Mouse (Mus musculus) forebrain, embryonic 13.5 days (tissue): ENCODE results near the gene Phactr1. TPM values are rescaled to one million over a fixed set of nuclear protein-coding genes. Genes with fewer than 3 reads are reported as not detected.
A peak's percentile ranks its signal among the peaks of the same experiment; 100 is the strongest.

ENCODE experiments used
- ATAC-seq: fragments of 200-750 bp; cut with Nextera tagmentation; 2 replicates; pipeline ENCODE4 v1.8.0; 2017
- H3K27ac ChIP-seq: fragments of 300-500 bp; sonication (generic); 2 replicates; pipeline ENCODE4 v1.5.1; 2015; ENCODE audit warnings: inconsistent platforms, mild to moderate bottlenecking, moderate library complexity
- H3K27me3 ChIP-seq: fragments of 300-500 bp; sonication (generic); 2 replicates; pipeline ENCODE4 v1.6.1; 2015; ENCODE audit warnings: mild to moderate bottlenecking, inconsistent platforms
- H3K36me3 ChIP-seq: fragments of 300-500 bp; sonication (generic); 2 replicates; pipeline ENCODE4 v1.6.1; 2015; ENCODE audit warnings: mild to moderate bottlenecking, inconsistent platforms; ENCODE audit not compliant: poor library complexity, severe bottlenecking
- H3K4me1 ChIP-seq: fragments of 300-500 bp; sonication (generic); 2 replicates; pipeline ENCODE4 v1.6.1; 2015; ENCODE audit warnings: inconsistent platforms
- H3K4me2 ChIP-seq: fragments of 300-500 bp; sonication (generic); 2 replicates; pipeline ENCODE4 v1.6.1; 2015; ENCODE audit warnings: inconsistent platforms, mild to moderate bottlenecking, moderate library complexity
- H3K4me3 ChIP-seq: fragments of 300-500 bp; sonication (generic); 2 replicates; pipeline ENCODE4 v1.5.1; 2015; ENCODE audit warnings: mild to moderate bottlenecking, inconsistent platforms
- H3K9ac ChIP-seq: fragments of 300-500 bp; sonication (generic); 2 replicates; pipeline ENCODE4 v1.6.1; 2015; ENCODE audit warnings: mild to moderate bottlenecking, inconsistent platforms
- H3K9me3 ChIP-seq: fragments of 300-500 bp; sonication (generic); replicated peaks from 2 replicates; pipeline ENCODE4 v1.6.1; 2016; ENCODE audit warnings: inconsistent platforms
- WGBS: fragments of 180-500 bp; shearing (Covaris S2); methylation state at CpG from one replicate; pipeline ENCODE4 v1.1.7; 2015; 5-methylcytosine and 5-hydroxymethylcytosine counted together
- polyA plus RNA-seq: library from polyadenylated mRNA; unstranded; fragments of >200 nt; fragmentation: Nextera tagmentation; extraction: Ambion mirVana; gene quantifications from 2 replicates; pipeline ENCODE4 v1.2.1, GENCODE M21; 2015

The Phactr1 gene
- polyA plus RNA-seq, 1 experiment from 2014 or later: 34.4 TPM

- Histone ChIP-seq H3K27me3 (no peaks in the 10 kb centered on the region), H3K9ac (no peak overlapping the region)
These were observed 382.9 kb downstream of the Phactr1 start for GRCm38 (mm10) chr13:43063355-43063754.

GRCm38 (mm10) chr13:43068716-43069265, 388.4 kb downstream of the Phactr1 start:
- H3K9me3 ChIP-seq: no peaks in the 10 kb centered on the region
- peaks cover 11% of the 10 kb centered on the region for H3K4me1 ChIP-seq
- no peak for ATAC-seq
- no peak overlapping the region for H3K4me2 ChIP-seq
- 89% methylated on average over 8 of the region's 8 CpGs for WGBS
- H3K4me3 ChIP-seq: no peak overlapping the region
- H3K27me3 ChIP-seq: no peaks in the 10 kb centered on the region
- H3K36me3 ChIP-seq: no peaks in the 10 kb centered on the region
- H3K9ac ChIP-seq: no peak overlapping the region
- no peak overlapping the region for H3K27ac ChIP-seq

More at GRCm38 (mm10) chr13:43063355-43063754, 382.9 kb downstream of the Phactr1 start:
- ATAC-seq: no peak
- H3K4me1 ChIP-seq: no peaks in the 10 kb centered on the region
- H3K4me2 ChIP-seq: no peak overlapping the region
- H3K27ac ChIP-seq: no peak overlapping the region
- H3K4me3 ChIP-seq: no peak overlapping the region
- H3K36me3 ChIP-seq: 0 out of 2 replicates have a peak, but pooled peaks cover under 1% of the 10 kb centered on the region
- no peaks in the 10 kb centered on the region for H3K9me3 ChIP-seq
- 48% methylated on average over 4 of the region's 4 CpGs for WGBS

GRCm38 (mm10) chr13:43070496-43070895, 390.1 kb downstream of the Phactr1 start:
- Histone ChIP-seq H3K4me2 (no peak overlapping the region), H3K36me3 (no peaks in the 10 kb centered on the region), H3K27me3 (no peaks in the 10 kb centered on the region), H3K4me3 (no peak overlapping the region), H3K27ac (no peak overlapping the region), H3K4me1 (peaks cover 11% of the 10 kb centered on the region), H3K9ac (no peak overlapping the region), H3K9me3 (no peaks in the 10 kb centered on the region)
- no peak for ATAC-seq
- 84% methylated on average over 4 of the region's 4 CpGs for WGBS

GRCm38 (mm10) chr13:43070971-43071370, 390.5 kb downstream of the Phactr1 start:
- Histone ChIP-seq H3K36me3 (no peaks in the 10 kb centered on the region), H3K4me1 (peaks cover 11% of the 10 kb centered on the region), H3K4me3 (no peak overlapping the region), H3K9ac (no peak overlapping the region), H3K27ac (no peak overlapping the region), H3K4me2 (no peak overlapping the region), H3K27me3 (no peaks in the 10 kb centered on the region), H3K9me3 (no peaks in the 10 kb centered on the region)
- 55% methylated on average over 2 of the region's 2 CpGs for WGBS
- ATAC-seq: no peak

GRCm38 (mm10) chr13:43075456-43075855, 395.0 kb downstream of the Phactr1 start:
- H3K4me2 ChIP-seq: no peak overlapping the region
- no peaks in the 10 kb centered on the region for H3K9me3 ChIP-seq
- H3K9ac ChIP-seq: no peak overlapping the region
- no peaks in the 10 kb centered on the region for H3K27me3 ChIP-seq
- ATAC-seq: no peak
- H3K27ac ChIP-seq: no peak overlapping the region
- H3K36me3 ChIP-seq: peaks cover 8% of the 10 kb centered on the region
- 85% methylated on average over 6 of the region's 6 CpGs for WGBS
- no peak overlapping the region for H3K4me3 ChIP-seq
- H3K4me1 ChIP-seq: peaks cover 11% of the 10 kb centered on the region

GRCm38 (mm10) chr13:43077485-43077884, 397.1 kb downstream of the Phactr1 start:
- no peaks in the 10 kb centered on the region for H3K9me3 ChIP-seq
- no peak overlapping the region for H3K27ac ChIP-seq
- ATAC-seq: no peak
- 89% methylated on average over 9 of the region's 9 CpGs for WGBS
- H3K4me2 ChIP-seq: no peak overlapping the region
- no peak overlapping the region for H3K4me3 ChIP-seq
- no peaks in the 10 kb centered on the region for H3K4me1 ChIP-seq
- no peaks in the 10 kb centered on the region for H3K27me3 ChIP-seq
- H3K9ac ChIP-seq: no peak overlapping the region
- H3K36me3 ChIP-seq: peaks cover 8% of the 10 kb centered on the region

- Histone ChIP-seq H3K27ac (no peak overlapping the region), H3K4me2 (no peak overlapping the region), H3K27me3 (no peaks in the 10 kb centered on the region), H3K4me3 (no peak overlapping the region), H3K9ac (no peak overlapping the region), H3K9me3 (no peaks in the 10 kb centered on the region), H3K4me1 (no peaks in the 10 kb centered on the region), H3K36me3 (no peaks in the 10 kb centered on the region)
- 94% methylated on average over 7 of the region's 7 CpGs for WGBS
- ATAC-seq: no peak
These were observed 404.8 kb downstream of the Phactr1 start for GRCm38 (mm10) chr13:43085226-43085625.

GRCm38 (mm10) chr13:43094365-43094764, 413.9 kb downstream of the Phactr1 start:
- 50% methylated on average over 7 of the region's 7 CpGs for WGBS
- no peak overlapping the region for H3K4me2 ChIP-seq
- H3K9me3 ChIP-seq: no peaks in the 10 kb centered on the region
- no peaks in the 10 kb centered on the region for H3K27me3 ChIP-seq
- H3K4me3 ChIP-seq: no peak overlapping the region
- H3K9ac ChIP-seq: no peak overlapping the region
- peak; percentile 58; the same call in 1 of the 2 replicates for ATAC-seq
- H3K36me3 ChIP-seq: peaks cover 6% of the 10 kb centered on the region; the same call in 1 of the 2 replicates
- H3K27ac ChIP-seq: no peak overlapping the region
- H3K4me1 ChIP-seq: no peaks in the 10 kb centered on the region

- no peak for ATAC-seq
- H3K27ac ChIP-seq: no peak overlapping the region
- no peaks in the 10 kb centered on the region for H3K27me3 ChIP-seq
- peaks cover 6% of the 10 kb centered on the region; the same call in 1 of the 2 replicates for H3K9me3 ChIP-seq
- no peaks in the 10 kb centered on the region for H3K4me1 ChIP-seq
- H3K4me2 ChIP-seq: no peak overlapping the region
- peaks cover 6% of the 10 kb centered on the region; the same call in 1 of the 2 replicates for H3K36me3 ChIP-seq
- no peak overlapping the region for H3K9ac ChIP-seq
- 82% methylated on average over 7 of the region's 7 CpGs for WGBS
- no peak overlapping the region for H3K4me3 ChIP-seq
These were observed 422.5 kb downstream of the Phactr1 start for GRCm38 (mm10) chr13:43102943-43103342.

- Histone ChIP-seq H3K4me3 (no peak overlapping the region), H3K4me1 (no peaks in the 10 kb centered on the region), H3K9ac (no peak overlapping the region), H3K27ac (no peak overlapping the region), H3K4me2 (no peak overlapping the region), H3K9me3 (peaks cover 6% of the 10 kb centered on the region; the same call in 1 of the 2 replicates), H3K27me3 (no peaks in the 10 kb centered on the region), H3K36me3 (peaks cover 5% of the 10 kb centered on the region; the same call in 1 of the 2 replicates)
- WGBS: 97% methylated on average over 9 of the region's 9 CpGs
- no peak for ATAC-seq
These were observed 424.1 kb downstream of the Phactr1 start for GRCm38 (mm10) chr13:43104496-43104895.

GRCm38 (mm10) chr13:43112280-43112679, 431.9 kb downstream of the Phactr1 start:
- WGBS: 74% methylated on average over 7 of the region's 7 CpGs
- H3K4me3 ChIP-seq: no peak overlapping the region
- no peak overlapping the region for H3K9ac ChIP-seq
- no peak overlapping the region for H3K27ac ChIP-seq
- H3K4me1 ChIP-seq: no peaks in the 10 kb centered on the region
- H3K27me3 ChIP-seq: no peaks in the 10 kb centered on the region
- H3K36me3 ChIP-seq: no peaks in the 10 kb centered on the region
- ATAC-seq: peak; percentile 68; the same call in 1 of the 2 replicates
- no peaks in the 10 kb centered on the region for H3K9me3 ChIP-seq
- H3K4me2 ChIP-seq: no peak overlapping the region

- Histone ChIP-seq H3K4me1 (no peaks in the 10 kb centered on the region), H3K4me3 (no peak overlapping the region)
These were observed 432.3 kb downstream of the Phactr1 start for GRCm38 (mm10) chr13:43112707-43113106.

GRCm38 (mm10) chr13:43113141-43113540, 432.7 kb downstream of the Phactr1 start:
- no peak for ATAC-seq

More at GRCm38 (mm10) chr13:43112707-43113106, 432.3 kb downstream of the Phactr1 start:
- Histone ChIP-seq H3K9me3 (no peaks in the 10 kb centered on the region), H3K36me3 (no peaks in the 10 kb centered on the region), H3K27ac (peak overlapping the region; percentile 14; the same call in 1 of the 2 replicates), H3K9ac (peak overlapping the region; percentile 26; the same call in 1 of the 2 replicates), H3K4me2 (no peak overlapping the region), H3K27me3 (no peaks in the 10 kb centered on the region)
- WGBS: 79% methylated on average over 3 of the region's 3 CpGs
- no peak for ATAC-seq

More at GRCm38 (mm10) chr13:43113141-43113540, 432.7 kb downstream of the Phactr1 start:
- no peaks in the 10 kb centered on the region for H3K27me3 ChIP-seq
- 96% methylated on average over 3 of the region's 3 CpGs for WGBS
- peak overlapping the region; percentile 14; the same call in 1 of the 2 replicates for H3K27ac ChIP-seq
- no peak overlapping the region for H3K4me2 ChIP-seq
- H3K4me1 ChIP-seq: no peaks in the 10 kb centered on the region
- H3K9ac ChIP-seq: peak overlapping the region; percentile 26; the same call in 1 of the 2 replicates
- no peaks in the 10 kb centered on the region for H3K36me3 ChIP-seq
- no peak overlapping the region for H3K4me3 ChIP-seq
- no peaks in the 10 kb centered on the region for H3K9me3 ChIP-seq
